Mouse (Mus musculus) small intestine, adult 2 months (tissue): ENCODE measurements around the gene Hoxa5.

Experiments
- CTCF ChIP-seq: fragments of 200-500 bp; IDR thresholded peaks from 2 replicates; pipeline ENCODE4 v1.5.1; 2012; ENCODE audit warnings: low read depth, mild to moderate bottlenecking, control low read depth, inconsistent platforms, low read length, moderate library complexity, mixed read lengths; ENCODE audit not compliant: insufficient replicate concordance, insufficient read length; ENCODE audit errors: extremely low read depth
- POLR2A ChIP-seq: fragments of 200-500 bp; IDR thresholded peaks from 2 replicates; pipeline ENCODE4 v1.6.1; 2012; ENCODE audit warnings: low read depth, mild to moderate bottlenecking, control low read depth, inconsistent platforms, low read length, moderate library complexity

DNA sequence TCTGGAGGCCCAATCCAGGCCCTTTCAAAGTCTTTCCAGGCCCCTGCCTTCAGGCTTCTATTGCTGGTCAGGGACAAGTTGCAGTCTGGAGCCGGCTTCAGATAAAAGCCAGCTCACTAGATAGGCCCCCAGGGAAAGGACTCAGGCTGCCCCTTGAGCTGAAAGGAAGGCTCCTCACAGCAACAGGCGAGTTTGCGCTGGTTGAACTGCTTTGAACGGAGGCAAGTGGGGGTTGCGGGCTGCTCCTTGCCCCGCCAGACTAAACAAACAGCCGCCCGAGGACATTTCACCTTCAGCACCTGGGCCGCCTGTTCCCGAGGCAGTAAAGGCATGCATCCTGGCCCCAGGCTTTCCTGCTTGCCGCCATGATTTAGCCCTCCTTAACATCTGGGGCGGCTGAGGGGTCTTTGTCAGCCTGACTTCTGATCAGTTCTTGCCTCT, 39.3 kb upstream of the Hoxa5 start:
- TF ChIP-seq CTCF (no peak), POLR2A (no peak)
